Mouse (Mus musculus) inflammation-experienced regulatory T-cells, adult 6 months (primary cell): ENCODE results near the gene F10. TPM values are rescaled to one million over a fixed set of nuclear protein-coding genes. Genes with fewer than 3 reads are reported as not detected.

Source experiments
- ATAC-seq: one replicate; pipeline ENCODE4 v1.8.0; 2017
- polyA plus RNA-seq, 3 experiments: library from polyadenylated mRNA; unstranded; fragments of 100-300 nt; shearing (Covaris generic); gene quantifications; one replicate each; pipeline ENCODE4 v1.2.1; 2017

F10 gene
- not detected for polyA plus RNA-seq

DNA sequence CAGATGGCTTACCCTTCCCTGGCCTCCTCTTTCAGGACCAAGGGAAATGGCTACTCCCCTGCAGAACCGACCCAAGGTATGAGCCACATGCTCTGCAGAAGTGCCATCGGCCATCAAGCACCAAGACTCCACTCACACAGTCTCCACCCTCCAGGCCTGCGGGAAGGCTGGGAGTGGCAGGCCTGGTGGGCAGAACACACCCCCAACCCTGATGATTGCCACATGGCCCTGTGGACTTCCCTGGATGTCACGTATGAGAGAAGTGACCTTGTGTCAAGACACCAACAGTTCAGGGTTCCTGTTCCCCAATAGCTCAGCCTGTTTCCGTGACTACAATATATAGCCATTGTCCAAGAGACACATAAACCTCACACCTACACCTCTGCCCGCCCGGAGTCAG, at the start of gene F10:
Gene F10, plus strand, starts transcription at position 294 of the 400 bp plus-strand sequence.
- no peak for ATAC-seq

DNA sequence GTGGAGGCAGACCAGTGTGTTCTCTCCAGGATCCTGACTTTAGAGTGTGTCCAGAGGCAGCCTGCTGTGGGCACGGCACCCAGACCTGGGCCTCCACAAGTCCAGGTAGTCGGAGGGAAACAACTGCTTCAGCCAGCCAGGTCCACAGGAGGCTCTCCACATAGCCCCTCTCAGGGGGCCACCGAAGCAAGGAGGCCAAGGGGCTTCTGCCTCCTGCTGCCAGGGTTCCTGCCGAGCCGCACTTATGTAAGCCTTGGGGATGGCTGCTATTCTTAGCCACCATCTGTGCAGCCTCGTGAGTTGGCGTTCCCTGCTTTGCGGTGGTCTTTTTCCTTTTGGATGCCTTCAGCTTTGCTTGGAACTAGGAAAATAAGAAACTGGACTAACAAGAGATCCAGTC, 49.5 kb upstream of the F10 start:
- ATAC-seq: no peak

DNA sequence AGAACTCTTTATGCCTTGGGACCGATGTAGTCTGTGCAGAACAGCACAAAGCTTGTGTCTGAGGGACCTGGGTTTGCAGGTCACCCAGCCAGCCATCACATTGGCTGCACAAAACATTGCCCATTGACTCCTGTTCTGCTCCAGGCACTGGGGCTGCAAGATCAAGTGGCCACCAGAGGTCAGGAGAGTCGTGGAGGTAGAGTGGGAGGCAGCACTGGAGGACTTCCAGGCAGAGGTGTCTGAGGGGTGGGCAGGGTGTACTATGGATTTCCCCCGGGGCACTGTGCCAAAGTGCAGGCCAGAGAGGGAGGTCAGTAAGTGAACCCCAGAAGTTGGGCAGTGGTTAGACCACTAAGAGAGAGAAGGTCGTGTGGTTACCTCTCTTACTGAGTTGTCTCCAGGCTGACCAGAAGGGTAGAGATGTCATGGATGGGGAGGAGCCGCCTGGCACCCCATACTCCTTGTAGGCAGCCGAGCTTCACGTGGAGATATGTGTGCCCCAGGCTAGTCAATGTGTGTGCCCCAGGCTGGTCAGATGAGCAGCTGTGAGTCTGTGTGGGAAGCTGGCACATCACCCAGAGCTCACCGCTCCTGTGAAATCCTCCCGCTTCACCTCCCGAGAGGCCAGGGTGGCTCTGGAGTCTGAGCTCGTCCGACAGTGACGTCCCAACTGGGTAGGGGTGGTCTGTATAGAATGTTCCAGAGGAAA, 48.2 kb upstream of the F10 start:
- ATAC-seq: no peak

DNA sequence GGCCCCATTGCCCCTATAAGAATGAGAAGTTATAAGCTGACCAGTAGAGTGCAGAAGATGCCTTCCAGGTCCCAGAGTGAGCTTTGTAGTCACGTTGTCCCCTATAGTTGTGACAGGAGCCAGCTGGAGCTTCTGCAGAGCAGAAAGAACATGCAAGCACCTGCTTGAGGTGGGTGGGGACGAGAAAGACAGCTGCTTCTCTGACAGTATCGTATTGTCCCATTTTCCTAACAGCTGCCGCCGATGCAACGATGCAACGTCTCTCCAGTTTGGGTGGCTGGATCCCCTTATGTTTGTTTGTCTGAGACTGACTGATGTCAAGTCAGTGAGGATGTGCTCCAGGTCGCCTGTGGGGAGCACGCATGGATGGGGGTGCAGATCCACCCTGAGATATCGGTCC, 45.7 kb upstream of the F10 start:
- ATAC-seq: no peak

- no peak for ATAC-seq
Measured at GRCm38 (mm10) chr8:12994468-12994867, 42.6 kb upstream of the F10 start.

DNA sequence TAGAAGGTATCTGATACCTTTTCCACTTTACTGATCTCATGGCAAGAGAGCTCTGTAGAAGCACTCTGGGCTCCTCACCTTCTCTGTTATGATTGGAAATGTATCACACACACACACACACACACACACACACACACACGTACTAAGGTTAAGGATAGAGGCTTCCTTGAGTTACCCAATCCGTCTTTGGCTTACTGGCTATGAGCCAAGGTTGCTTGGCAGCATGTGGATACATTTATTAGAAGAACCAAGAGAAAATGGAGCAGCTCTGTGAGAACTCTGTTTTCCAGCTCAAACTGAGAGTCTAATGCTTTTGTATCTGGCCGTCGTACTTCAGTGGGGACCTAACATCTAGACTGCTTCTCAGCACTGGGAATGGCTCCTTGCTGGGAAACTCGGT, 41.6 kb upstream of the F10 start:
- no peak for ATAC-seq

GRCm38 (mm10) chr8:12996831-12997275, 40.3 kb upstream of the F10 start:
- no peak for ATAC-seq

GRCm38 (mm10) chr8:12998331-12998730, 38.8 kb upstream of the F10 start:
- no peak for ATAC-seq

GRCm38 (mm10) chr8:12999793-13000192, 37.3 kb upstream of the F10 start:
- ATAC-seq: no peak

DNA sequence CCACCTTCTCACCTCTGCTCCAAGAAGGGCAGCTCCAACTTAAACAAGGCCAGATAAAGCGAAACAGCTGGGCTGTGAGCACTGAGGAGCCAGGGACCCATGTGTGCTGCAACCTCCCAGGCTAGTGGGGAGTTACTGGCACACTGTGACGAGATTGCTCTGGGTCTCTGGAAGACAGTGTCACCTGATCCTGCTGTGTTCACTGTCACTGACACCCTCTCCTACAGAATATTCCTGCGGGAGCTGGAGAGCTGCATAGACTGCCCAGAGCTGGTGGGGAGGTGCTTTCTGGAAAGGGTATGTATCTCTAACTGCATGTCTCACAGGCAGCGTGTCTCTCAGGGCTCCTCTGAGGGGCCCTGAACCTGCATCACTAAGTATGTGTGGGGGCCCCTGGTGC, 29.6 kb upstream of the F10 start:
- no peak for ATAC-seq

DNA sequence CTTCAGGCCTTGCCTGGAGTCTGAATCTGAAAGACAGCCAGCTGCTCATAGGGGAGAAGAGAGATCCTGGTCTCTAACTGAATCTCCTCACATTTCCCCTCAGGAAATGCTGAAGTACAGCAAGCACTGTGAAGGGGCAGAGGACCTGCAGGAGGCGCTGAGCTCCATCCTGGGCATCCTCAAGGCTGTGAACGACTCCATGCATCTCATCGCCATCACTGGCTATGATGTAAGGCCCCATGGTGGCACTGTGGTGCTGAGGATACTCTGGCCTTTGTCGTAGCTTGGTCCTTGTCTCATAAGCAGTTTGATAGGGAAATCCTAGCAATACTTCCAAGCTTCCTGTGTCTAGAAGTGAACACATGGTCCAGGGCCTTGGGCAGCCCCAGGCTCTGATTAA, 26.8 kb upstream of the F10 start:
- no peak for ATAC-seq

GRCm38 (mm10) chr8:13019560-13019959, 17.5 kb upstream of the F10 start:
- no peak for ATAC-seq

- no peak for ATAC-seq
Measured at GRCm38 (mm10) chr8:13021830-13022229, 15.3 kb upstream of the F10 start.

DNA sequence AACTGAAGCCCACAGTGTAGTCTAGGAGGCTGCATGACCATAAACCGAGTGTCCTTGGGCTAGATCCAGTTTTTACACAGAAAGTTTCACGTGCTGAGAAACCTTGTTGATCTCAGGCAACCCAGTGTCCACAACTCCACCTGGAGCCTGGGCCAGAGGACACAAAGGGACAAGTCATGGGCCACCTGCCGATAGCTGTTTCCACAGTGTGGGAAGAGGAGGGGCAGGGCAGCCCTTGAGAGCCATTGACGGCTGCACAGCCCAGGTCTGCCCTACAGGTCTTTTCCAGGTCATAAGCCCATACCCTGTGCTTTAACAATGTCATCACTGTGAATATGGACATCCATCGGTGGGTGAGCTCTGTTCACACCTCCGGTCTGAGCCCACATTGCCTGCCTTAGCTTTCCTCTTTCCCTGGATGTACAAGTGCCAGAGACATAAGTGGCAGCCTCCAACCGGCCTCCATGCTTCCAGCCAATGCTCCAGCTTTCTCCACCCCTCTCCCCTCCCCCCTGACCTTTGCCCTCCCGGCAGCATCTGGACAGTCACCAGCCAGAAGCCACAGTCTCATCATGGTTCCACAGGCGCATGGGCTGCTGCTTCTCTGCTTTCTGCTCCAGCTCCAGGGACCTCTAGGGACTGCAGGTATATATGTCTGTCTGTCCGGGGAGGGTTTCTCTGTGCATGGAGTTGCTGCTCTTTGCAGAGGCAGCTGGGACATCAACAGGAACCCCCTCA, 11.5 kb upstream of the F10 start, which contains the start of gene F7:
Gene F7, plus strand, starts transcription at position 548 of the 738 bp plus-strand sequence.
- no peak for ATAC-seq

- ATAC-seq: no peak
Measured at GRCm38 (mm10) chr8:13027615-13028014, 9.5 kb upstream of the F10 start.

DNA sequence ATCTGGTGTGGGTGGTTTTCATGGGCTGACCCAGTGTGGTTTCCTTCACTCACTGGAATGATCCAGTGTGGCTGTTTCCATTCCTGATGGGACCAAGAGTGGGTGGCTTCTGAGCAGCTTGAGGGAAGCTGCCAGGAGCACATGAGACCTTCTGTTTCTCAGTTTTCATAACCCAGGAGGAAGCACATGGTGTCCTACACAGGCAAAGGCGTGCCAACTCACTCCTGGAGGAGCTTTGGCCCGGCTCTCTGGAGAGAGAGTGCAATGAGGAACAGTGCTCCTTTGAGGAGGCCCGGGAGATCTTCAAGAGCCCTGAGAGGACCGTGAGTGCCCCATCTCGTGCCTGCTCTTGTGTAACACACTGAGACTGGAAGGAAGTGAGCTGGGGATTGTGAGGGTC, 8.6 kb upstream of the F10 start:
- ATAC-seq: no peak

GRCm38 (mm10) chr8:13036346-13036812, 729 bp upstream of the F10 start:
- no peak for ATAC-seq

- ATAC-seq: no peak
Measured at GRCm38 (mm10) chr8:13037569-13037968, 461 bp downstream of the F10 start.

GRCm38 (mm10) chr8:13039054-13039453, 1.9 kb downstream of the F10 start:
- no peak for ATAC-seq

GRCm38 (mm10) chr8:13041459-13041858, 4.4 kb downstream of the F10 start:
- ATAC-seq: no peak

- no peak for ATAC-seq
Measured at GRCm38 (mm10) chr8:13047652-13048051, 10.5 kb downstream of the F10 start.

DNA sequence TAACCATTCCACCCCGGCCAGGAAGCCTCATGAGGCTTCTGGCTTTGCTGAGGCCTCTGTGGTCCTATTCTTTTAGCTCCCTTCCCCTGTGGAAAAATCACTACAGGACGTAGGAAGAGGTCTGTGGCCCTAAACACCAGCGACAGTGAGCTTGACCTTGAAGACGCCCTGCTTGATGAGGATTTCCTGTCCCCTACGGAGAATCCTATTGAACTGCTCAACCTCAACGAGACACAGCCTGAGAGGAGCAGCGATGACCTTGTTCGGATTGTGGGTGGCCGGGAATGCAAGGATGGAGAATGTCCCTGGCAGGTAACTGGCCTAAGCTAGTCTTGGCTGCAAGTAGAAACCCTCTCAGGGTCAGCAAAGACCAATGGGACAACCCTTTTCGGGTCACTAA, 13.4 kb downstream of the F10 start:
- ATAC-seq: no peak

DNA sequence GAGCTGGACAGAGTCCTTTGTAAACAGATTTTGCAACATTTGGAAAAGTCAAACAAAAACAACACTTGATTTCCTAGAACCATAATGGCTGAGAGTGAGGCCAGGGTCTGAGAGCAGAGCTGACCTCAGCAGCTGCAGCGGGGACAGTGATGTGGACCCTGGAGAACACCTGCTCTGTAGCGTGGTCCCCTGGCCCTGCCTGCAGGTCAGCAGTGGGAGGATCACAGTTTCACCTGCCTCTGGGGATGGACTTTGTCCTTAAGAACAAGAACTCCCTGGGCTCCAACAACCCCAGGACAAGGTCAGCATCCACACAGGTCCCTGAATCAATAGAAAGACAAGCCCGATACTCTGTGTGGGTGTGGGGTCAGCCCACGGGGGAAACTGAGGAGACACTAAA, 20.2 kb downstream of the F10 start:
- ATAC-seq: no peak
